Mouse (Mus musculus): ENCODE measurements around the gene Rae1.
A peak's percentile ranks its signal among the peaks of the same experiment; 100 is the strongest.

- TF ChIP-seq GATA1 (IDR thresholded peaks at IDR 0.05; ENCODE audit: borderline replicate concordance, low read length) (no peak), FLI1 (IDR thresholded peaks at IDR 0.05; ENCODE audit: low read length) (0 out of 2 replicates have a peak, but pooled peaks have one; percentile 28)
Measured at GRCm38 (mm10) chr2:172999630-173000284, at the start of gene Rae1.

All from megakaryocyte, embryonic 14.5 days (primary cell).